27 mouse cellular contexts compared by ENCODE assay signal in genomic region chr2:71241505-71241904, GRCm38 (mm10).
"Had no signal": no experiment of that assay in that cellular context is flagged by ENCODE, and none has a peak within 500 bp of the region (broad histone marks: within the 10 kb centered on the region; RNA-seq: fewer than 3 reads in every experiment).

No protein-coding gene starts in this region.

- H3K4me2 ChIP-seq: heart, embryonic 12.5 days; hindbrain, embryonic 12.5 days; hindbrain, embryonic 14.5 days; intestine, embryonic 15.5 days; kidney, embryonic 15.5 days; limb, embryonic 13.5 days; limb, embryonic 15.5 days; liver, embryonic 11.5 days had no signal

- H3K4me1 ChIP-seq: heart, embryonic 10.5 days; heart, embryonic 12.5 days; hindbrain, embryonic 10.5 days; intestine, embryonic 15.5 days; kidney, embryonic 15.5 days; limb, embryonic 13.5 days; limb, embryonic 15.5 days had no signal

- H3K27me3 ChIP-seq: heart, embryonic 12.5 days; hindbrain, embryonic 12.5 days; intestine, embryonic 15.5 days; kidney, embryonic 15.5 days; limb, embryonic 13.5 days; limb, embryonic 15.5 days had no signal

- DNase-seq: gastrocnemius, adult 2 months; gastrocnemius, postnatal 10 days; gastrocnemius, postnatal 25 days; heart, adult 18-20 months; heart, postnatal 10 days; heart, postnatal 4 days; kidney, adult 11 months; kidney, adult 2 months; kidney, adult 9 months; kidney, postnatal 14 days; kidney, postnatal 36 days; layer of hippocampus, adult 9-11 months; layer of hippocampus, postnatal 36 days; left cerebral cortex, postnatal 4 days had no signal

- H3K27ac ChIP-seq: gastrocnemius, adult 2 months; heart, embryonic 10.5 days; hindbrain, embryonic 10.5 days; hindbrain, embryonic 12.5 days; hindbrain, embryonic 14.5 days; intestine, embryonic 15.5 days; kidney, embryonic 15.5 days; kidney, postnatal 0 days; limb, embryonic 13.5 days; limb, embryonic 15.5 days had no signal

- H3K9me3 ChIP-seq: heart, embryonic 10.5 days; heart, embryonic 12.5 days; hindbrain, embryonic 10.5 days; hindbrain, embryonic 12.5 days; intestine, embryonic 15.5 days; kidney, embryonic 15.5 days; limb, embryonic 13.5 days; limb, embryonic 15.5 days had no signal

- H3K4me3 ChIP-seq: gastrocnemius, adult 2 months; heart, embryonic 10.5 days; heart, embryonic 12.5 days; hindbrain, embryonic 10.5 days; hindbrain, embryonic 12.5 days; intestine, embryonic 15.5 days; kidney, embryonic 15.5 days; limb, embryonic 13.5 days; limb, embryonic 15.5 days had no signal

- ATAC-seq: hindbrain, embryonic 16.5 days; inflammation-experienced regulatory T-cells, adult 6 months; intestine, embryonic 15.5 days had no signal

- H3K9ac ChIP-seq: heart, embryonic 12.5 days; hindbrain, embryonic 12.5 days; hindbrain, embryonic 14.5 days; intestine, embryonic 15.5 days; kidney, embryonic 15.5 days; limb, embryonic 13.5 days; limb, embryonic 15.5 days had no signal
